Mouse (Mus musculus) cerebellum, adult 2 months (tissue): ENCODE measurements around the gene Ugt1a6b.

Experiments
- CTCF ChIP-seq: fragments of 200-500 bp; IDR thresholded peaks from 2 replicates; pipeline ENCODE4 v1.5.1; 2011; ENCODE audit warnings: low read depth, mild to moderate bottlenecking, control low read depth, low read length, moderate library complexity, borderline replicate concordance; ENCODE audit not compliant: insufficient read depth
- POLR2A ChIP-seq: fragments of 200-500 bp; IDR thresholded peaks from 2 replicates; pipeline ENCODE4 v1.6.1; 2011; ENCODE audit warnings: low read length, control low read depth, borderline replicate concordance; ENCODE audit not compliant: insufficient read depth

DNA sequence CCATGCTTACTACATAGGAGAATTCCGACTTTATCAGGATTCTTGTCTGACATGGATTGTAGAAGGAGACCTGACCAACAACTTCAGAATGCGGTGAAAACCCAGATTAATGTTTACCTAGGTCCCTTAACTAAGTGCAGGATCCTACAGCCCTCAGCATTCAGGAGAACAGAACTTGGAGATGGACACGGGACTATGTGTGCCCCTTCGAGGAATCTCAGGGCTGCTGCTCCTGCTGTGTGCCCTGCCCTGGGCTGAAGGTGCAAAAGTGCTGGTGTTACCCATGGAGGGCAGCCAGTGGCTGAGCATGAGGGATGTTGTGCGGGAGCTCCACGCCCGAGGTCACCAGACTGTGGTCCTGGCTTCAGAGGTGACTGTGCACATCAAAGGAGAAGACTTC is 97.4 kb downstream of the Ugt1a6b start, which contains the start of gene Ugt1a2:
- no peak for TF ChIP-seq CTCF
- no peak for TF ChIP-seq POLR2A
